Mouse (Mus musculus): ENCODE results near the gene Aldoc. TPM values are rescaled to one million over a fixed set of nuclear protein-coding genes. Genes with fewer than 3 reads are reported as not detected.

Aldoc gene
- polyA plus RNA-seq, 1 experiment from 2014 or later: 9.3 TPM

DNA sequence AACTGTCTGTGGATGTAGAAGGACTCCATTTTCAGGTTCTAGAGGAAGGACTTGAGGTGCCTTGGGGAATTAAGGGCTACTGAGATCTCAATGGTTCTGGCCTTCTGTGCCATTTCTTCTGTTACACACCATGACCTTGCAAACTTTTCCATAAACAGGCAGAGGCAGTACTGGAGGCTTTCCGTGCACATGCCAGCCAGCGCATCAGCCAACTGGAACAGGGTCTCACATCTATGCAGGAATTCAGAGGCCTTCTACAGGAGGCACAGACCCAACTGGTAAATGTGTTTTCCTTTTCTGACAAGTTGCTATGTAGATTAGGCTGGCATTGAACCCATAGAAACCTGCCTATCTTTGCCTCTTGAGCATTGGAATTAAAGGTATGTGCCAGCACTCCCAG, 9.1 kb upstream of the Aldoc start:
- WGBS: 97% methylated on average over 2 of the region's 2 CpGs
- H3K4me1 ChIP-seq (replicated peaks; ENCODE audit: control insufficient read depth, insufficient read depth, low read length): no peaks in the 10 kb centered on the region
- TF ChIP-seq CTCF (IDR thresholded peaks at IDR 0.05; ENCODE audit: low read depth): no peak
- no peaks in the 10 kb centered on the region for H3K9me3 ChIP-seq (ENCODE audit: control insufficient read depth)
- H3K27me3 ChIP-seq (replicated peaks; ENCODE audit: control insufficient read depth, insufficient read depth, low read length): no peaks in the 10 kb centered on the region
- no peak overlapping the region for H3K4me3 ChIP-seq (ENCODE audit: low read depth, low read length)
- no peak overlapping the region for H3K4me2 ChIP-seq (replicated peaks; ENCODE audit: low read depth)
- no peak overlapping the region for H3K9ac ChIP-seq (ENCODE audit: low read depth, low read length)
- peaks cover 41% of the 10 kb centered on the region for H3K36me3 ChIP-seq (ENCODE audit: control insufficient read depth, insufficient read depth)
- 0 out of 2 replicates have a peak overlapping the region, but pooled peaks have one; percentile 7 for H3K27ac ChIP-seq (ENCODE audit: low read depth, low read length)
- ATAC-seq: no peak

GRCm38 (mm10) chr11:78318411-78318810, 4.4 kb upstream of the Aldoc start:
- Histone ChIP-seq H3K9ac (ENCODE audit: low read depth, low read length) (no peak overlapping the region), H3K4me2 (replicated peaks; ENCODE audit: low read depth) (no peak overlapping the region), H3K4me1 (replicated peaks; ENCODE audit: control insufficient read depth, insufficient read depth, low read length) (no peaks in the 10 kb centered on the region), H3K36me3 (ENCODE audit: control insufficient read depth, insufficient read depth) (peaks cover 45% of the 10 kb centered on the region), H3K27me3 (replicated peaks; ENCODE audit: control insufficient read depth, insufficient read depth, low read length) (no peaks in the 10 kb centered on the region), H3K27ac (ENCODE audit: low read depth, low read length) (no peak overlapping the region), H3K4me3 (ENCODE audit: low read depth, low read length) (no peak overlapping the region), H3K9me3 (ENCODE audit: control insufficient read depth) (no peaks in the 10 kb centered on the region)
- no peak for ATAC-seq
- no peak for TF ChIP-seq CTCF (IDR thresholded peaks at IDR 0.05; ENCODE audit: low read depth)
- WGBS: 96% methylated on average over 2 of the region's 2 CpGs

DNA sequence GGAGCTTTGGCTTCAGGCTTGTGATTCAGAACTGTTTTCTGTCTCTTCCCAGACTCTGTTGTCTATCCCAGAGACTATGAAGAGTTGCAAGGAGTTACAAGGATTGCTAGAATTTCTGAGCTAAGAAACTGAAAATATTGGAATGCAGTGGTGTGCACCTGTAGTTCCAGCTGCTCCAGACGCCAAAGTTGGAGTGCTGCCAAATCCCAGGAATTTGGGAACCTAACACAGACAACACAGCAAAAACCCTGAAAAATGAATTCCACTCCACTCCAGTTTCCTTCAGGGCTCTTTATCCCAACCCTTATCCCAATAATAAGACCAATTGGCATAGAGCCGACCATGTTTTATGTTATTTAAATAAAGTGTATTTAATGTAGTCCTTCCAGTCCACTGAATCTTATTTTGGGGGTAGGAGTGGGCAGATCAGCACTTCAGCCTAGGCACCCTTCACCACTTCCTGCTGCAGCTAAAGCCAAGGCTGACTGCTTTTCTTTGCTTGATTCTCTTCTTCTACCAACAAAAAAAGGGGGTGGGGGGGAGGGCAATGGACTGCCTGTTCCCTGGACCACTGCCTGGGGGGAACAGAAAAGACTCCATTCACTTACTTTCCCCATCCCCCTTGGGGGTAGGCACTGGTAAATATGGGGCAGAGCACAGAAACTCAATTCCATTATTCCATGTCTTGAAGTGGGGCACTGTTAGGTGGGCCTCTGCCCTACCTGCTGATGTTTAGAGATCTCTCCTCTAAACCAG, 514 bp upstream of the Aldoc start:
- no peak overlapping the region for H3K4me3 ChIP-seq (ENCODE audit: low read depth, low read length)
- ATAC-seq: no peak
- peaks cover 21% of the 10 kb centered on the region for H3K36me3 ChIP-seq (ENCODE audit: control insufficient read depth, insufficient read depth)
- no peak for TF ChIP-seq CTCF (IDR thresholded peaks at IDR 0.05; ENCODE audit: low read depth)
- no peak overlapping the region for H3K27ac ChIP-seq (ENCODE audit: low read depth, low read length)
- no peaks in the 10 kb centered on the region for H3K9me3 ChIP-seq (ENCODE audit: control insufficient read depth)
- H3K9ac ChIP-seq (ENCODE audit: low read depth, low read length): no peak overlapping the region
- WGBS: 46% methylated on average over 2 of the region's 2 CpGs
- peak overlapping the region; percentile 64 for H3K4me2 ChIP-seq (replicated peaks; ENCODE audit: low read depth)
- no peaks in the 10 kb centered on the region for H3K27me3 ChIP-seq (replicated peaks; ENCODE audit: control insufficient read depth, insufficient read depth, low read length)
- H3K4me1 ChIP-seq (replicated peaks; ENCODE audit: control insufficient read depth, insufficient read depth, low read length): no peaks in the 10 kb centered on the region

DNA sequence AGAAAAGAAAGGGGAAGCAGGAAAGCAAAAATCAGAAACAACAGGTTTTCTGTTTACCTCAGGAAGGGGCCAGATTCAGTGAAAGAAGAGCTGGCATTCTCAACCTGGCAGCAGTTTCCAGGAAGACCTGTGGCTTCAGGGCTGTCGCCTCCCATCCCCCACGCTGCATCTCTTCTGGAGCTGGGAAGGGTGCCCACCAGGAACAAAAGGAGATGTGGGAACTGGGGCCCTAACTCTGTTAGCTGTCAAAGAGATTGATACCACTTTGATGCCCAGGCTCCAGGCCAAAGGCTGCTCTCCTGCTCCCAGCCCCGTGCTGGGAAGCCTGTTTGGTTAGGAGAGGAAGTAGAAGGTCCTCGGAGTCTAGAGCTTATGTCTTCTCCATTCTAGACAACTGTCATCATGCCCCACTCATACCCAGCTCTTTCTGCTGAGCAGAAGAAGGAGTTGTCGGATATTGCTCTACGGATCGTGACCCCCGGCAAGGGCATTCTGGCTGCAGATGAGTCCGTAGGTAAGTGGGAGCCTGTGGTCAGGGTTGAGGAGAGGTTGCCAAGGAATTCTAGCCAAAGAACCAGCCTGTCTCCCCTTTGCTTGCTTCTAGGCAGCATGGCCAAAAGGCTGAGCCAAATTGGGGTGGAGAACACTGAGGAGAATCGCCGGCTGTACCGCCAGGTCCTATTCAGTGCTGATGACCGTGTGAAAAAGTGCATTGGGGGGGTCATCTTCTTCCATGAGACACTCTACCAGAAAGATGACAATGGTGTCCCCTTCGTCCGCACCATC, 1.4 kb downstream of the Aldoc start:
- TF ChIP-seq CTCF (IDR thresholded peaks at IDR 0.05; ENCODE audit: low read depth): no peak
- ATAC-seq: no peak
- H3K4me2 ChIP-seq (replicated peaks; ENCODE audit: low read depth): no peak overlapping the region
- H3K36me3 ChIP-seq (ENCODE audit: control insufficient read depth, insufficient read depth): peaks cover 9% of the 10 kb centered on the region
- WGBS: 88% methylated on average over 15 of the region's 15 CpGs
- H3K4me3 ChIP-seq (ENCODE audit: low read depth, low read length): no peak overlapping the region
- no peaks in the 10 kb centered on the region for H3K9me3 ChIP-seq (ENCODE audit: control insufficient read depth)
- no peaks in the 10 kb centered on the region for H3K4me1 ChIP-seq (replicated peaks; ENCODE audit: control insufficient read depth, insufficient read depth, low read length)
- H3K27ac ChIP-seq (ENCODE audit: low read depth, low read length): no peak overlapping the region
- H3K9ac ChIP-seq (ENCODE audit: low read depth, low read length): no peak overlapping the region
- no peaks in the 10 kb centered on the region for H3K27me3 ChIP-seq (replicated peaks; ENCODE audit: control insufficient read depth, insufficient read depth, low read length)

- Histone ChIP-seq H3K9ac (ENCODE audit: low read depth, low read length) (no peak overlapping the region), H3K4me3 (ENCODE audit: low read depth, low read length) (no peak overlapping the region), H3K4me1 (replicated peaks; ENCODE audit: control insufficient read depth, insufficient read depth, low read length) (no peaks in the 10 kb centered on the region), H3K4me2 (replicated peaks; ENCODE audit: low read depth) (no peak overlapping the region), H3K9me3 (ENCODE audit: control insufficient read depth) (no peaks in the 10 kb centered on the region), H3K27me3 (replicated peaks; ENCODE audit: control insufficient read depth, insufficient read depth, low read length) (no peaks in the 10 kb centered on the region), H3K36me3 (ENCODE audit: control insufficient read depth, insufficient read depth) (peaks cover 8% of the 10 kb centered on the region), H3K27ac (ENCODE audit: low read depth, low read length) (no peak overlapping the region)
- 94% methylated on average over 12 of the region's 12 CpGs for WGBS
- no peak for ATAC-seq
- TF ChIP-seq CTCF (IDR thresholded peaks at IDR 0.05; ENCODE audit: low read depth): no peak
These were observed 2.2 kb downstream of the Aldoc start for GRCm38 (mm10) chr11:78324965-78325364.

DNA sequence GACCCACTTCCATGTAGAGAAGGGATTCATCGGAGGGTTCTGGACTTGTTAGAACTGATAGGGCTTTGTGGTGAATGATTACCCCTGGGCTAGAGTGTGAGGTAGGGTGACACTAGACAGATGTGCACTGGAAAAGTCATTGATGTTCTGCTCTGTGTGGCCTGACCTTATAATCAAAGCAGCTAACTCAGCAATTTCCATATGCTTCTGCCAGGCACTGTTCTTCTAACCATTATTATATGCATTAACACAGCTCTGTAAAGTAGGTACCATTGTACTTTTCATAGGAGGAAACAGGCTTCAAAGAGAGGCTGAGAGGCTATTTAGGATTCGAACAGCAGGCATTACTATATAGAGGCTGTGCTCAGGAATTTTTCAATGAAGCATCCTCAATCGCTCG, 4.4 kb downstream of the Aldoc start:
- TF ChIP-seq CTCF (IDR thresholded peaks at IDR 0.05; ENCODE audit: low read depth): no peak
- no peak overlapping the region for H3K4me2 ChIP-seq (replicated peaks; ENCODE audit: low read depth)
- no peaks in the 10 kb centered on the region; the same call in 1 of the 2 replicates for H3K36me3 ChIP-seq (ENCODE audit: control insufficient read depth, insufficient read depth)
- H3K27ac ChIP-seq (ENCODE audit: low read depth, low read length): no peak overlapping the region
- H3K9ac ChIP-seq (ENCODE audit: low read depth, low read length): no peak overlapping the region
- no peaks in the 10 kb centered on the region for H3K9me3 ChIP-seq (ENCODE audit: control insufficient read depth)
- WGBS: 89% methylated on average over 4 of the region's 4 CpGs
- H3K4me1 ChIP-seq (replicated peaks; ENCODE audit: control insufficient read depth, insufficient read depth, low read length): no peaks in the 10 kb centered on the region
- H3K4me3 ChIP-seq (ENCODE audit: low read depth, low read length): no peak overlapping the region
- ATAC-seq: no peak
- no peaks in the 10 kb centered on the region for H3K27me3 ChIP-seq (replicated peaks; ENCODE audit: control insufficient read depth, insufficient read depth, low read length)

Measured in intestine, postnatal 0 days (tissue).